Mouse (Mus musculus) liver, embryonic 14.5 days (tissue): Measurements from ENCODE around the gene Ipo4. TPM values are rescaled to one million over a fixed set of nuclear protein-coding genes. Genes with fewer than 3 reads are reported as not detected.

Source experiments
- ATAC-seq: fragments of 200-750 bp; cut with Nextera tagmentation; 2 replicates; pipeline ENCODE4 v1.8.0; 2017; ENCODE audit warnings: moderate number of reproducible peaks, mild to moderate bottlenecking, moderate library complexity; ENCODE audit not compliant: insufficient read depth
- DNase-seq, 3 experiments: peaks; one replicate each; pipeline ENCODE4 v3.0.0-alpha.2; 2012 to 2013; ENCODE audit warnings: low read depth in 3 of 3, low spot score in 3 of 3
- H3K27ac ChIP-seq: fragments of 300-500 bp; sonication (generic); 2 replicates; pipeline ENCODE4 v1.5.1; 2014; ENCODE audit warnings: moderate library complexity, mild to moderate bottlenecking, control low read depth, inconsistent platforms
- H3K27me3 ChIP-seq: fragments of 300-500 bp; sonication (generic); 2 replicates; pipeline ENCODE4 v1.6.1; 2014; ENCODE audit warnings: mild to moderate bottlenecking, low read length, moderate library complexity; ENCODE audit not compliant: control insufficient read depth, insufficient read depth
- H3K36me3 ChIP-seq: fragments of 300-500 bp; sonication (generic); replicated peaks from 2 replicates; pipeline ENCODE4 v1.6.1; 2014; ENCODE audit warnings: low read depth; ENCODE audit not compliant: control insufficient read depth, insufficient read depth
- H3K4me1 ChIP-seq, 2 experiments: fragments of 200-500 bp in 1 of 2; fragments of 300-500 bp in 1 of 2; sonication (generic) in 1 of 2; replicated peaks; 2 replicates each; pipeline ENCODE4 v1.6.1; 2012 to 2014; ENCODE audit warnings: antibody characterized with exemption in 1 of 2, inconsistent platforms in 1 of 2, low read length in 1 of 2; ENCODE audit not compliant: control insufficient read depth in 2 of 2, insufficient read depth in 2 of 2
- H3K4me2 ChIP-seq: fragments of 300-500 bp; sonication (generic); 2 replicates; pipeline ENCODE4 v1.6.1; 2014; ENCODE audit warnings: low read depth, mild to moderate bottlenecking, control low read depth, moderate library complexity
- H3K4me3 ChIP-seq, 2 experiments: fragments of 200-500 bp in 1 of 2; fragments of 300-500 bp in 1 of 2; sonication (generic) in 1 of 2; 2 replicates each; pipeline ENCODE4 v1.5.1; 2012 to 2014; ENCODE audit warnings: low read depth in 2 of 2, low read length in 2 of 2, mild to moderate bottlenecking in 2 of 2, control low read depth in 1 of 2, inconsistent platforms in 1 of 2, moderate library complexity in 1 of 2; ENCODE audit not compliant: insufficient read depth in 1 of 2
- H3K9ac ChIP-seq: fragments of 300-500 bp; sonication (generic); replicated peaks from 2 replicates; pipeline ENCODE4 v1.6.1; 2014; ENCODE audit warnings: mild to moderate bottlenecking, control low read depth, moderate library complexity
- H3K9me3 ChIP-seq: fragments of 300-500 bp; sonication (generic); 2 replicates; pipeline ENCODE4 v1.6.1; 2016; ENCODE audit warnings: low read length, mixed read lengths; ENCODE audit not compliant: control insufficient read depth
- CTCF ChIP-seq: IDR thresholded peaks from 2 replicates; pipeline ENCODE4 v1.5.1; 2016; ENCODE audit warnings: antibody characterized with exemption, low read depth, control low read depth
- EP300 ChIP-seq: IDR thresholded peaks from 2 replicates; pipeline ENCODE4 v1.6.1; 2016; ENCODE audit warnings: antibody characterized with exemption, low read depth
- WGBS: fragments of 180-500 bp; shearing (Covaris S2); extraction: QIAGEN DNeasy Blood & Tissue Kit; methylation state at CpG from one replicate; pipeline ENCODE4 v1.1.7; 2014; ENCODE audit not compliant: insufficient replicate concordance; 5-methylcytosine and 5-hydroxymethylcytosine counted together
- polyA plus RNA-seq, 2 experiments: library from polyadenylated mRNA; depleted of rRNA in 1 of 2; stranded (reverse) in 1 of 2; unstranded in 1 of 2; fragments of >200 nt; fragmentation: Nextera tagmentation in 1 of 2; extraction: Ambion mirVana in 1 of 2; gene quantifications; 2 replicates each; pipeline versions ENCODE4 v1.2.1 to v1.2.3; 2012 to 2014

Ipo4 gene
- polyA plus RNA-seq, 2 experiments = 22.6 to 27.6 TPM

DNA sequence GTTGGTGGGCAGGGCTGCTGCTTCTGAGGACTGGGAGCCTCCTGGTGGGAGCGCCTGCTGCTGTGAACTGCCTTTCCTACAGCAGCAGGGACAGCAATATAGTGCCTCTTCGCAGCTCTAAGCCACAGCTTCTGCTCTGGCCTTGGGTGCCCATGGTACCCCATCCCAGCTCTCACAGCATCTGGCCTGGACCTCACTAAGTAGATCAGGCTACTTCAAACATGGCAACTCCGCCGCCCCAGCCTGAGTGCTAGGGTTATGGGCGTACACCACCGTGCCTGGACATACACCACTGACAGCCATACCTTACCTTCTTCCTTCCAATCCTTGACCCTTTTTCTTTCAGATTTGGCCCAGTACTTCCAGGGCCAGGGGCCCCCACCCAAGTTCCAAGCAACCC lies 27.4 kb downstream of the Ipo4 start:
- Histone ChIP-seq H3K4me1 (peaks cover 12 to 23% of the 10 kb centered on the region in 2 experiments), H3K4me2 (no peak overlapping the region), H3K27ac (no peak overlapping the region), H3K36me3 (peaks cover 44% of the 10 kb centered on the region), H3K27me3 (no peaks in the 10 kb centered on the region), H3K9me3 (no peaks in the 10 kb centered on the region), H3K4me3 (no peak overlapping the region), H3K9ac (no peak overlapping the region)
- DNase-seq (no peak), ATAC-seq (no peak)
- 77% methylated on average over 6 of the region's 6 CpGs for WGBS
- no peak for TF ChIP-seq CTCF
- no peak for TF ChIP-seq EP300

DNA sequence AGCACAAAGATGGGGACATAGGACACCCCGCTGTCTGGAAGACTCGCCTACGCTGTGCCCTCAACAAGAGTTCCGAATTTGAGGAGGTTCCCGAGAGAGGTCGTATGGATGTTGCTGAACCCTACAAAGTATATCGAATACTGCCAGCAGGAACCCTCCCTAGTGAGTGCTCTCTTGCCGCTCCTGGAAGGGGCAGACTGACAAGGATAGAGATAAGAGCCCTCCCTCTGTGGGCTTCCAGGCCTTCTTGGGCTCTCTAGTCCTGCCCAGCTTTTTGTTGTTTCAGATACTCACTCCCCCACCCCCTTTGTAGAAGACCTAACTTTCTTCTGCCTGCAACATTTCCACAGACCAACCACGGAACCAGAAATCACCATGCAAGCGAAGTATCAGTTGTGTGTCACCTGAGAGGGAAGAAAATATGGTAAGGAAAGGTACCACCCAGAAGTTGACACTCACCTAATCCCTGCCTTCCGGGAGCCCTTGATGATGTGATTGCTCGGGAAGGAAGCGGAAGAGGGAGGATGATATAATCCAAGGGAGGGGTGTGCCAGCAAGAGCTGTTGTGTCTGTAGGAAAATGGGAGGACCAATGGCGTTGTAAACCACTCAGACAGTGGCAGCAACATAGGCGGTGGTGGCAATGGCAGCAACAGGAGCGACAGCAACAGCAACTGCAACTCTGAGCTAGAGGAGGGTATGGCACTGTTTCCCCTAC lies 29.9 kb downstream of the Ipo4 start:
- DNase-seq (no peak), ATAC-seq (no peak)
- no peaks in the 10 kb centered on the region for H3K9me3 ChIP-seq
- peaks cover 62% of the 10 kb centered on the region for H3K36me3 ChIP-seq
- H3K9ac ChIP-seq = peak overlapping the region; percentile 43
- 67% methylated on average over 16 of the region's 16 CpGs for WGBS
- no peak for TF ChIP-seq CTCF
- no peak for TF ChIP-seq EP300
- H3K4me2 ChIP-seq = peak overlapping the region; percentile 95
- no peaks in the 10 kb centered on the region for H3K27me3 ChIP-seq
- peak overlapping the region; percentile 39 for H3K27ac ChIP-seq
- peak overlapping the region; percentile 35 to 76 for H3K4me3 ChIP-seq
- H3K4me1 ChIP-seq = peaks cover 12 to 28% of the 10 kb centered on the region in 2 experiments

DNA sequence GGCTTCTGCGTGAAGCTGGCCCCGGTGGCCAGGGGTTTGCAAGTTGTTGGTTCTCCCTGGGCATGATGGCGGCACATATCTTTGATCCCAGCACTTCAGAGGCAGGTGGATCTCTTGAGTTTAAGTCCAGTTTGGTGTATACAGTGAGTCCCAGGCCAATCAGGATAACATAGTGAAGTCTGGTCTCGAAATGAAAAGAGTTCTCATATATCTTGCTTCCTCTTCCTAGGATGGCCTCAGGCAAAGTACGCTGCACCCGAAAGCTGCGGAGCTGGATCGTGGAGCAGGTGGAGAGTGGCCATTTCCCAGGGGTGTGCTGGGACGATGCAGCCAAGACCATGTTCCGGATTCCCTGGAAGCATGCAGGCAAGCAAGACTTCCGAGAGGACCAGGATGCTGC lies 30.9 kb downstream of the Ipo4 start:
- Histone ChIP-seq H3K9ac (peak overlapping the region; percentile 91), H3K36me3 (peaks cover 72% of the 10 kb centered on the region)

DNA sequence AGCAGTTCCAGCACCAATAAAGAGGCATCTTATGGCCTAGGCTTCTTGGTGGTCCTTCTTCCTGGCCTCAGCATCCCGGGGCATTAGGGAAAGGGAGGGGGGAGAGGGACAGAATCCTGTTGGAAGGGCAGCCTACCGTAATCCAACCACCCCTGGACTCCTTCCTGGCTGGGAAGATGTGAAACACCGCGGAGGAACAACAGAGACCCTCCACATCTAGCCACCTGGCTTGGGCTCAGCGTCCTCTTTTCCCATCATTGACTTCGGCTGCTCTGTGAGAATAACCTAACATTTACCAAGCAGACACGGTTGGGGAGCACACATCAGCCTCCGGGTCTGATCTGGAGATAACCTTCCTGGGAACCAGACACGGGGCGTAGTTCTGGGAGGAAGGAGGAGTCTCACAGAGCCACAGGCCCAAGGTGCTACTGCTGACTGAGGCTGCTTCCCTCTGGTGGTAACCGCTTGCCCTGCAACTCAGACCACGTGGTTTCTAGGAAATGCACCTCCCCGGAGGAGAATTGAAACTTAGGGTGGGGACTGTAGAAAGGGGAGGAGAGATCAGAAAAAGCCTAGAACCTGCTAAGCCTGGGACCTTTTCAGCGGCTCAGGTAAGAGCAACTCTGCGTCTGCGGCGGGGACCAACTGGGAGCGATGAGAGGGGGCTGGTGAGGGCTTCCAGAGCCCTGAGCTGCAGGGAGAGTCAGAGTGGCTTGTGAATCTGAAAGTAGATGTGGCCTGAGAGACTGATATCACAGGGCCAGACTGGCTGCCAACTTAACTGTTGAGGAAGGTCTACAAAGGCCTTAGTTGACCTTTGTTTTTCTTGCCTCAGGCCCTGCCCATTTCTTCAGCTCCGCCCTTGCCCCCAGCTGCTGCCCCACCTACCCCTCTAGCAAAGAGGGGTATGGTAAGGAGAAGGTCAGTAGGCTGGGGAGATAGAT lies 31.9 kb downstream of the Ipo4 start:
- peaks cover 12 to 28% of the 10 kb centered on the region in 2 experiments for H3K4me1 ChIP-seq
- H3K36me3 ChIP-seq = peaks cover 72% of the 10 kb centered on the region
- WGBS = 10% methylated on average over 19 of the region's 19 CpGs
- H3K27me3 ChIP-seq = no peaks in the 10 kb centered on the region
- H3K27ac ChIP-seq = peak overlapping the region; percentile 96
- ATAC-seq = peak; percentile 95
- H3K9me3 ChIP-seq = no peaks in the 10 kb centered on the region
- DNase-seq = peak; percentile 93 to 97 (median 95)
- peak overlapping the region; percentile 91 for H3K9ac ChIP-seq
- H3K4me3 ChIP-seq = peak overlapping the region; percentile 64 to 76
- H3K4me2 ChIP-seq = peak overlapping the region; percentile 95
- TF ChIP-seq EP300 (peak; percentile 61), CTCF (peak; percentile 99)

More for the DNA sequence above, 30.9 kb downstream of the Ipo4 start:
- 83% methylated on average over 11 of the region's 11 CpGs for WGBS
- no peaks in the 10 kb centered on the region for H3K27me3 ChIP-seq
- H3K4me3 ChIP-seq = peak overlapping the region; percentile 64 to 76
- no peaks in the 10 kb centered on the region for H3K9me3 ChIP-seq
- ATAC-seq (no peak), DNase-seq (no peak)
- H3K4me2 ChIP-seq = peak overlapping the region; percentile 95
- H3K27ac ChIP-seq = peak overlapping the region; percentile 96
- TF ChIP-seq EP300 (no peak), CTCF (no peak)
- H3K4me1 ChIP-seq = peaks cover 12 to 28% of the 10 kb centered on the region in 2 experiments

DNA sequence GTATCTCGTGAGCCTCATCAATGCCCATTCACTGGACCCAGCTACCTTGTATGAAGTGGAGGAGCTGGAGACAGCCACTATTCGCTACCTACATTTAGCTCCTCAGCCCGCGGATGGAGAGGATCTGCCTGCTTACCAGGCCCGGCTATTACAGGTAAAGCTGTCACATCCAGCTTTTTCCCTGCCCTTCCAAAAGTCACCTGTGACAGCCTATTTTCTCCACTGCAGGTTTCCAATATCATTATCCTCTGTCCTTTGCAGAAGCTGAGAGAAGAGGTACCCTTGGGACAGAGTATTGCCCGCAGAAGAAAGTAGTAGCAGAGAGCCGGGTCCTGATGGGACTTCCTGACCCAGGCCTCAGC lies 32.5 kb downstream of the Ipo4 start, which contains the start of gene Irf9:
Gene Irf9, plus strand, starts transcription at position 301 of the 362 bp plus-strand sequence.
- Histone ChIP-seq H3K27me3 (no peaks in the 10 kb centered on the region), H3K4me2 (peak within 1 kb of the TSS; percentile 95), H3K4me3 (peak within 1 kb of the TSS; percentile 64 to 76), H3K9me3 (no peaks in the 10 kb centered on the region), H3K27ac (peak within 1 kb of the TSS; percentile 96), H3K36me3 (peaks cover 73% of the 10 kb centered on the region), H3K9ac (peak within 1 kb of the TSS; percentile 91), H3K4me1 (peaks cover 12 to 28% of the 10 kb centered on the region in 2 experiments)
- no peak for TF ChIP-seq CTCF
- TF ChIP-seq EP300 = no peak
- 79% methylated on average over 7 of the region's 7 CpGs for WGBS
- DNase-seq = no peak
- no peak for ATAC-seq
